Mouse (Mus musculus) embryo, embryonic 11.5 days (tissue): ENCODE results near the gene Prrc2b.

Experiments used
- DNase-seq: peaks from one replicate; pipeline ENCODE4 v3.0.0-alpha.2; 2012; ENCODE audit warnings: low read depth, low spot score

The Prrc2b gene

GRCm38 (mm10) chr2:32182676-32183296 lies 31.9 kb downstream of the Prrc2b start:
- DNase-seq: no peak

- DNase-seq: no peak
These were observed 36.2 kb downstream of the Prrc2b start for GRCm38 (mm10) chr2:32187019-32187551.

- no peak for DNase-seq
These were observed 36.8 kb downstream of the Prrc2b start for GRCm38 (mm10) chr2:32187649-32188048.

- DNase-seq: no peak
These were observed 38.3 kb downstream of the Prrc2b start for GRCm38 (mm10) chr2:32189060-32189681.

- DNase-seq: no peak
These were observed 39.7 kb downstream of the Prrc2b start for GRCm38 (mm10) chr2:32190620-32191019.

GRCm38 (mm10) chr2:32191872-32192507 lies 41.1 kb downstream of the Prrc2b start:
- no peak for DNase-seq

- no peak for DNase-seq
These were observed 48.1 kb downstream of the Prrc2b start for GRCm38 (mm10) chr2:32198977-32199376.

- no peak for DNase-seq
These were observed 49.2 kb downstream of the Prrc2b start for GRCm38 (mm10) chr2:32200033-32200432.

- DNase-seq: no peak
These were observed 49.8 kb downstream of the Prrc2b start for GRCm38 (mm10) chr2:32200712-32201111.

GRCm38 (mm10) chr2:32201527-32201926 lies 50.6 kb downstream of the Prrc2b start:
- DNase-seq: no peak

- no peak for DNase-seq
These were observed 53.0 kb downstream of the Prrc2b start for GRCm38 (mm10) chr2:32203853-32204252.

- DNase-seq: no peak
These were observed 56.8 kb downstream of the Prrc2b start for GRCm38 (mm10) chr2:32207682-32208081.

- no peak for DNase-seq
These were observed 60.8 kb downstream of the Prrc2b start for GRCm38 (mm10) chr2:32211689-32212088.

- DNase-seq: no peak
These were observed 62.1 kb downstream of the Prrc2b start for GRCm38 (mm10) chr2:32213000-32213399.

- no peak for DNase-seq
These were observed 64.7 kb downstream of the Prrc2b start for GRCm38 (mm10) chr2:32215576-32215975.

- DNase-seq: no peak
These were observed 65.6 kb downstream of the Prrc2b start for GRCm38 (mm10) chr2:32216506-32216905.

GRCm38 (mm10) chr2:32217656-32218055 lies 66.8 kb downstream of the Prrc2b start:
- no peak for DNase-seq

- no peak for DNase-seq
These were observed 67.2 kb downstream of the Prrc2b start for GRCm38 (mm10) chr2:32218113-32218512.

GRCm38 (mm10) chr2:32218541-32219334 lies 67.9 kb downstream of the Prrc2b start:
- DNase-seq: no peak

GRCm38 (mm10) chr2:32219501-32219900 lies 68.6 kb downstream of the Prrc2b start:
- no peak for DNase-seq

GRCm38 (mm10) chr2:32220021-32220420 lies 69.1 kb downstream of the Prrc2b start:
- no peak for DNase-seq

GRCm38 (mm10) chr2:32220969-32221368 lies 70.1 kb downstream of the Prrc2b start:
- no peak for DNase-seq
